Mouse (Mus musculus) natural killer cell, adult 2 months (primary cell): ENCODE data around the gene Rab36.

Experiments used
- DNase-seq, 2 experiments: peaks; one replicate each; pipeline ENCODE4 v3.0.0; 2022; ENCODE audit warnings: low spot score in 2 of 2

Rab36 gene

DNA sequence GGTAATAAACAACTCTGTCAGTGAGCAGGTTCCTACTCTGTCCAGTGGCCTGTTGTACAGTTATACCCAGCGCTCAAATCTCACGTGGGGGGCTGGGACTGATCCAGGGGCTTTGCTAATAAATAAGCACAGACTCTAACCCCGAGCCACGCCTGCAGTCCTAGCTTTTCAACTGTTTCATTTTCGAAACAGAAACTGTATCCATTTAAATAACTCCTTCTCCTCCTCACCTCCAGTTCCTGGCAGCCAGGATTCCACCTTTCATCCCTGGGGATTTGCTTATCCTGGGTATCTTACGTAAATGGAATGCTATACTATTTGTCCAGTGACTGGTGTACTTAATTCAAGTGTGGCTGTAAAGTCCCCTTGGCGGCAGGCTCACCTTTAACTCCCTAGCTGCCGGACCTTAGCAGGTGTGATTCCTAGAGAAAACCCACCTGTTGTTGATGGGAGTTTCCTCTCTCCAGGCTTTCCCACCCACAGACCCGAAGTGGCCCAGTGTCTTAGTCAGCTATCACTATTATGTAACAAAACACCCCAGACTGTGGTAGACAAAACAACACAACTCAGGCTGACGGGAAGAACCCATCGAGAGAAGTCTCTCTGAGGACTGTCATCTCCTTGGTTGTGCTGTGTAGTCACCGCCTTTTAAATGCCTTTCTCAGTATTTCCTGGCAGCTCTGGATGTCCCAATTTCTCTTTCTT lies 31.9 kb downstream of the Rab36 start:
- DNase-seq = no peak

DNA sequence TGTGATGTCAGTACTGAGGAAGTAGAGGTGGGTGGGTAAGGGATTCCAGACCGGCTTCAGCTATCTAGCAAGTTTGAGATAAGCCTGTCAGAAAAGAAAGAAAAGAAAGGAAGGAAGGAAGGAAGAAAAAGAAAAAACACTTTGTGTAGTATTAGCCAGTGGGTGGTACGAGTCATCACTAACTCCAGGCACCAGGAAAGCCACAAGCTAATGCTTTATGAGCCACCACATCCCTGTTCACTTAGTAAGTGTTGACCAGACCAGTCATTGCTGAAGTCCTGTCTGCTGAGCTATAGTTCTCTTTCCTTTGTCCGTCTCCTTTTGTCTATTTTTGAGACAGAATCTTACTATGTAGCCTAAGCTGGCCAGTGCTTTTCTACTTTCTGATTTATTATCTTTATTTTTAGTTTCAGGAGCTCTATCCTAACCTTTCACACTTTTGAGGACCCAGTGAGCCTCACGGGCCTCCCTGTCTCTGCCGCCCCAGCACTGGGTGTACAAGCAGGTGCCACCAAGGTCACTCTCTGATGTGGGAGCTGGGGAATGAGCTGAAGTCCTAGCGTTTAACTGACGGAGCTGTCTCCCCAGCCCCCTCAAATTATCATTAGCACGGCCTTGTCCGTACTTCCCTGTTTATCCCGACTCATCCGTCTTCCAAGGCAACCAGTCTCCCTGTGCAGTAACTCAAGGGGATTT lies 33.6 kb downstream of the Rab36 start:
- no peak for DNase-seq

DNA sequence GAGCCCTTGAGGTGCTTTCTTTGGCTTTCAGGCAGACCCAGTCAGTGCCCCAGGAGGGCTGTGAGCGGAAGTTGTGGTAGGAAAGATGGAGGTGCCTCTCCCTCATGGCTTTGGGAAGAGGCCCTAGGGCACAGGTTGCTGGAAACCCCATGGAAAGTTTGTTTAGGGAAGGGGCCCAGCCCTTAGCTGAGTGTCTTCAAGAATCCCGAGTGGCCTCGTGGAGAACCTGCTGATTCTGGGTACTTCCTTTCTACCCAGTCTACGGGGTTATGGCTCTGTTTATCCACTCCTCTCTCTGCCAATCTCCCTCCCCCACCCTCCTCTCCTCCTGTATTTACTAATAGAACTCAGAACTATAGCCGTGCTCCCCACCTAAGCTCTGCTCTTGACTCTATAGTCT lies 38.8 kb downstream of the Rab36 start:
- no peak for DNase-seq

DNA sequence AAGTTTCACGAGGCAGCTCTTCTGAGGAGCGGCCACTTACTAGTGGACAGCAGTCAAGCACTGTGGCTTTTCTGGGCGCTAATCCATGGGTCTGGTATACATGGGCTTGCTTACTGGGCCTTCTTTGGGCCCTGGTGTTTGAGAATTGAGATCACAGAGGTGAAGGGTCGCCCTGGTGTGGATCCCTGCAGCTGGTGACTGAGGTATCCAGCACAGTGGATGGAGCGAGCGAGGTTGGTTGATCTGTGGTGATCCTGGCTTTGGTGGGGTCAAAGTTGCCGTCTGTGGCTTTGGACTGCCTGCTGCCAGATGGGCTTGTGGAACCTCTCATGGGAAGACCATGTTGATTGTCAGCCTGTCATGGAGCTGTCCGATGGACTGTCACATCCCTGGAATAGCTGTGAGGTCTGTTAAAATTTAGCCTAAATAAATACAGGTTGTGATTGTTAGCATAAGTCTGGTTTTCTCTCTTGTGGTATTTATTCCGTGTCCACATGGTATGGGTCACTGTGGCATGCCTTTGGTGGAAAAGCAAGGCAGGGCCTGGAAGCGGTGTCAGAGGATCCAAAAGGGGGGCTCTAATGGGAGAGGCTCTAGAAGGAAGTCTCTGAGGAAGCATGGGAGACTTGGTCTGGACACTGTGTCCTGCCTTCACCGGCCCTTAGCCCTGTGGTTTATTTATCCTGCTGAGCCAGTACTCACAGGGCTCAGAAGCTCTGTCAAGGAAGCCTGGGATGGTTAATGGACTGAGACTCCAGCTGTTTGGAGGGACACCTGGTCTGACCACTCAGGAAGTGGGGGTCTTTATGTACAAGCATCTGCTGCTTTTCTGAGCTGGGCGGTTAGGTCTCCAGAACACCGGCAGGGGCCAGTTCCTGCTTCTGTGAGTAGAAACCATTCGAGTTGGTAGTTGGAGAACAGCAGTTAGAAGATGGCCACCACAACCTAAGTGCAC lies 41.6 kb downstream of the Rab36 start:
- DNase-seq = no peak

DNA sequence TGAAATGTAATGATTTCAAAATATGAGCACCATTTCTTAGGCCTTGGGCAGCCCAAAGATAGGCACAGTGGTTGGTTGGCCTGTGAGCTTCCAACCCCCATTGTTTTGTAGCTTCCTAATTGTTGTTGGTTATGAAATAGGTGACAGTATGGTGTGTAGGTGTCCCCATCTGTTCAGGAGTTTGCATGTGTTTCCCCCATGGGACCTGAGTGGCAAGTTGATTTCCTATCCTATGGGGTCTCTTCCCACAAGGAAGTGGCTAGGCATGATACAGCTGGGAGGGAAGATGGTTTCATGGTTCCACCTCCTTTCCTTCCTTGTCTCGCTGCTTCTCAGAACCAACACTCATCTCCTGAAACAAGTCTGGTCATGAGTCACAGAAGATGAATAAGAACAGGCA lies 48.5 kb downstream of the Rab36 start:
- DNase-seq = no peak

DNA sequence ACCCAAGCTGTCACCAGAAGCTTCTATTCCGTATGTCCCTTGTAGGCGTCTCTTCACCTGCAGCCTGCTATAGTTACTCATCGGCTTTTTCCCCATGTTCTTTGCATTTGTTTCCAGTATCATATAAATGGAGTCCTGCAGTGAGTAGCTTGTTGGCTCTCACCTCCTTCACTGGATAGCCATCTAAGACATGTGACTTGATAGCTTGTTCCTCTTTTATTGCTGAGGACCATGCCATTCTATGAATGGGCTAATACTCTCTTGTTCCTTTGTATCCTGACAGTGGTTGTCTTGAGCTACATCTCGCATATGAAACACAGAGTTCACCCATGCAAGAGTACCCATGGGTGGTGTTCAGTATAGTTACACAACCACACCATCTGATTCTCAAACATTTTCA lies 51.6 kb downstream of the Rab36 start:
- DNase-seq = no peak

DNA sequence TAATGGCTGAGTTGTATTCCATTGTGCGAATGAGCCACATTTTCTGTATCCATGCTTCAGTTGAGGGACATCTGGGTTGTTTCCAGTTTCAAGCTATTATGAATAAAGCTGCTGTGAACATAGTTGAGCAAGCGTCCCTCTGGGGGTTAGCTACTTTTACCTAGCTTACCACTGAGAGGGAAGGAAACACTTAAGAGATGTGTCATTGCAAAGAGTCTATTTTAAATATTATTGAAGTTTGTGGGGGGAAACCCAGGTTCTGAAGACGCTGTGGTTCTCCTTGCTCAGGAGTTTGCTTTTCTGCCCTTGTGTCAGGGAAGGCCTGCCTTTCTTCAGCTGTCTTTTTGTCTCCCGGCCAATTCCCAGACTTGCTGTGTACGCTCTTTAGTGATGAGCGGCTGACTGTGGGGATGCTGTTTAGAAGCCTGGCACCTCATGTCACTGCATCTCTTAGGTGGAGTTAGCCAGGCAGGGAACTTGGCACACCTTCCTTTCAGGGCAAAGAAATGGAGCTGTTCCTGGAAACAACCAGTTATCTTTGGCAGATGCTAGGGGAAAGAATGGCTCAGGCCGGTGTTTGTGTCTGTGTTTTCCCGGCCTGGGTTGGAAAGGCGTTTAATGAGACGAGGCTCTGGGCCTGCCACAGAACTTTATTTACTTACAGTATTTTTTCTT lies 54.8 kb downstream of the Rab36 start:
- DNase-seq = no peak

DNA sequence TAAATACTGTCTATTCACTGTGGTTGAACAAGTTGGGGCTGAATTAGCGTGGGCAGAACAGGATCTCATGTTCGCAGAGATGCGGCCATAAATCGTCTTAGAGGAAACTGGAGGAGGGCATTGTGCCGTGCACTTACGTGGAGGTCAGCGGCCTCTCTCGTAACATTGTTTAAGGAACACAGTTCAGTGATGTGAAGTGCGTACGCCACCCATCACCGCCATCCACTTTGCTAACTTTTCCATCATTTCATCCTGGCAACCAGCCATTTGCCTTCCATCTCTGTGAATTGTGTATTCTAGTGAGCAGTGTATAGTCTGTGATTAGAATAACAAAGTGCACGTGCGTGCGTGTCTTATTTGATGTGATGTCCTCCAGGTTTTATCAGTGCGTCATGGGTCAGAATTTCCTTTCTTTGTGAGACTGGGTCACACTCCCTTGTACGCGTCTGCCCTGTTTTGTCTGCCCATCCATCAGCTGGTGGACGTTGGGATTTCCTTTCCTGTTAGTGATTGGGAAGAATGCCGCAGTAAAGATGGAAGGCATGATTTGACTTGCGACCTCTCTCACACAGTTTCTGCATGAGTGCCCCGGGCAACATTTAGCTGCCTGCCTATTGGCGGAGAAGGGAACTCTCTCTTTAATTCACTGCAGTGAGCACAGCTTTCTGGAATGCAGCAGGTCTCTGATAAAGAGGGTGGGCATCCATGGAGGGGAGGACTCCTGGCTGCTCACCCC lies 56.6 kb downstream of the Rab36 start:
- no peak for DNase-seq

DNA sequence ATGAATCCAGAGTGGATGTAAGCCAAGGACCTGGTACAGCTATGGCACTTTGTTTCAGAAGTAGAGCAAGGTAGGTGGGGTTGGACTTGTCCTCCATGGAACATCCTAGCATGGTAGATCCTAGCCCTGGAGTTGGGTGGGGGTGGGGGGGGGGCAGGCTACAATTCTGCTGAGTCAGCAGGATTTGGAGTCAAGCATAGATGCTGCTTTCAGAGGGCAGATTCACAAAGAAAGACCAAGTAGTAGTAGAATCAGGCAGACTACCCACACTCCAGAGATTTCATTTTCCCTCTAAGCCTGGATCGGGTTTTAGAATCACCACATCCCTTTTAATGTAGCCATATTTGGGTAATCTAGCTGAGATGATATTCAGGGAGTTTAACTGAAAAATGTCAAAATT lies 57.5 kb downstream of the Rab36 start:
- no peak for DNase-seq

DNA sequence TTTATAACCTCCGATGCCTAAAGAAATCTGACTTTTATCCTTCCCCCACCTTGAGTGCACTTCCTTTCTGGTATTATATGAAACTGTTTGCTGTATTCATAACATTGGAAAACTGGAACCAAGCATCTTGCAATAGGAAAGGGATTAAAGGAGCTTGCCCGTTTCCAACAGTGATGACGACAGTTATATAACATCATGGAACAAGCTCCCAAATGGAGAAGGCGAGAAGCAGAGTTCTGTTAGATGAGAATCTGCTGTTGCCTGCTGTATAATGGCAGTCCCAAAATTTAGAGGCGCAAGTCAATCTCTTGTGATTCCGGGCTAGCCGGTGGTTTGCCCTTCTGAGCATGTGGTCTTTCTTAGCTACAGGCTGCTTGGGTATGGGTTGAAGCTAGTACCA lies 58.4 kb downstream of the Rab36 start:
- DNase-seq = no peak

DNA sequence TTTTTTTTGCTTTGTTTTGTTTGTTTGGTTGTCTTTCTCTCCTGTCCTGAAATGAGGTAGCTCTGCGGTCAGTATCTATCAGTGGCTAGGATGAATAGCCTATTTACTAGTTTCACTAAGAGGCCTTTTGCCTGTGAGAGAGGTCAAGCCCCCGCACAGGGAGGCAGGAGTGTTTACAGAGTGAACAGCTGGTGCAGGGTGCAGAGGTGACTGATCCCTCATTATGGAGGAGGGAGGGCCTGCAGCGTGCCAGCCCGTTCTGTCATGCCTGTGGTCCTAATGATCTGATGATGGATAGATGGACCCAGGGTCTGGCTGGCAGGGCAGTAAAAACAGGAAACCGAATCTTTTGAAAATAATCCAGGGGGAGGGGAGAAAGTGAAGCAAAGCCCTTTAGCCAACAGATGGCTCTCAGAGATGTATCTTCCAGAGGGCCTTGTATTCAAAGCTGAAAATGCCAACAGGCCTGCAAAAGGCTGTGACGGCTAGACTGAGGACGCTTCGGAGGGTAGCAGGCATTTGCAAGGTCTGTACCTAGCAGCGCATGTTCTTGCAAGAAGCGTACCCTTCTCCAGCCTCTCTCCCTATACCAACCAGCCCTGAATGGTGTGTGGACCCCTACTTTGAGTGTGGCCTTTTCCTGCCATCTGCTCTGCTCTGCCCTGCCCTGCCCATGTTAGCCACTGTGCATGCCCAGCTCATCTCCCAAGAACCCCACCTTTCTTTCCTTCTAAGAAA lies 61.8 kb downstream of the Rab36 start:
- no peak for DNase-seq

DNA sequence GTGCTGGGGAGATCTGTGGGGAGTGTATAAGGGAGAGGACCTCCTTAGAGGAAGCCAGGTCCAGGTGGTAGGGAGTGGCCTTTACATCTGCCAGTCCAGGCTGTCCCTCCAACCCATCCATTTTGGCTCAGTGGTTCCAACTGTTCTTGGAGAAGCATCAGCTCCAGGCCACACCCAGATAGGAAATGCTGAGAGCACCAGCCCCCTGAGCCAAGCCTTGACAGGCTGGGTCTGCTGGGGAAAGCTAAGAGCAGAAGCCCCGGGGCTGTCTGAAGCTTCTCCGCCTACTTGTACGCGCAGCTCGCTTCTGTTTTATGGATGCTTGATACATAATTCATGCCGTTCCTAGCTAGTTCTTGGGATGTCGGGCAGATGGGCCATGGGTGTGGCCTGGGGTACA lies 63.4 kb downstream of the Rab36 start:
- no peak for DNase-seq

DNA sequence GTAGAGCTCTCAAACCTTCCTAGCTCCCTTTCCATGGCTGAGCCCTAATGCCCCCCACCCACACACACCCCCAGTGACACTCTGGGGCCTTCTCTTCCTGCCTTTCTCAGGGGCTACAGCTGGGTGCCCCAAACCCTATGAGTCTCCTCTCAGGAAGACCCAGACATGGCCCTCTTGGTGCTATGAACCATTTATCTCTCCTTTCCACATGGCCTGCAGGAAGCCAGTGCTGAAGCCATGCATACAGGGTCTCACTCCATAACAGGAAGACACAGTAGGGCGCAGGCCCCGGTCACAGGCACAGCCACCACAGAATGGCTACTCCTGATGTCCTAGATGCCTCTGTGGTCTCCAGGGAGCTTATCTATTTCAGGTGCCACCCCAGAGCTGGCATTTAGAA lies 66.6 kb downstream of the Rab36 start:
- no peak for DNase-seq
